Mouse (Mus musculus) bone marrow, adult 2 months (tissue): Measurements from ENCODE around the gene Magoh. TPM values are rescaled to one million over a fixed set of nuclear protein-coding genes. Genes with fewer than 3 reads are reported as not detected.

Source experiments
- H3K27ac ChIP-seq: fragments of 200-500 bp; 2 replicates; pipeline ENCODE4 v1.5.1; 2012; ENCODE audit warnings: low read depth, mild to moderate bottlenecking, control low read depth, inconsistent platforms, low read length; ENCODE audit not compliant: control insufficient read depth, poor library complexity, insufficient read depth
- H3K4me1 ChIP-seq: fragments of 200-500 bp; 2 replicates; pipeline ENCODE4 v1.6.1; 2011; ENCODE audit warnings: low read length; ENCODE audit not compliant: control insufficient read depth, insufficient read depth
- H3K4me3 ChIP-seq: fragments of 200-500 bp; replicated peaks from 2 replicates; pipeline ENCODE3; 2011; ENCODE audit warnings: mild to moderate bottlenecking, low read depth, low read length, control low read depth; ENCODE audit not compliant: control insufficient read depth
- CTCF ChIP-seq: fragments of 200-500 bp; IDR thresholded peaks from 2 replicates; pipeline ENCODE4 v1.5.1; 2011; ENCODE audit warnings: low read length, control low read depth; ENCODE audit not compliant: control insufficient read depth, insufficient read depth
- POLR2A ChIP-seq: fragments of 200-500 bp; IDR thresholded peaks from 2 replicates; pipeline ENCODE4 v1.6.1; 2011; ENCODE audit warnings: low read depth, mild to moderate bottlenecking, control low read depth, low read length, borderline replicate concordance; ENCODE audit not compliant: control insufficient read depth
- WGBS: fragments of 180-500 bp; shearing (Covaris S2); methylation state at CpG from one replicate; pipeline ENCODE4 v1.1.7; 2018; 5-methylcytosine and 5-hydroxymethylcytosine counted together
- polyA plus RNA-seq: library from polyadenylated mRNA; stranded (reverse); fragments of >200 nt; gene quantifications from 2 replicates; pipeline ENCODE4 v1.2.4, GENCODE M21; 2011; ENCODE audit warnings: low replicate concordance; ENCODE audit not compliant: missing spikeins, insufficient read depth, insufficient read length

Gene Magoh
- polyA plus RNA-seq, 1 experiment, result 105 TPM

DNA sequence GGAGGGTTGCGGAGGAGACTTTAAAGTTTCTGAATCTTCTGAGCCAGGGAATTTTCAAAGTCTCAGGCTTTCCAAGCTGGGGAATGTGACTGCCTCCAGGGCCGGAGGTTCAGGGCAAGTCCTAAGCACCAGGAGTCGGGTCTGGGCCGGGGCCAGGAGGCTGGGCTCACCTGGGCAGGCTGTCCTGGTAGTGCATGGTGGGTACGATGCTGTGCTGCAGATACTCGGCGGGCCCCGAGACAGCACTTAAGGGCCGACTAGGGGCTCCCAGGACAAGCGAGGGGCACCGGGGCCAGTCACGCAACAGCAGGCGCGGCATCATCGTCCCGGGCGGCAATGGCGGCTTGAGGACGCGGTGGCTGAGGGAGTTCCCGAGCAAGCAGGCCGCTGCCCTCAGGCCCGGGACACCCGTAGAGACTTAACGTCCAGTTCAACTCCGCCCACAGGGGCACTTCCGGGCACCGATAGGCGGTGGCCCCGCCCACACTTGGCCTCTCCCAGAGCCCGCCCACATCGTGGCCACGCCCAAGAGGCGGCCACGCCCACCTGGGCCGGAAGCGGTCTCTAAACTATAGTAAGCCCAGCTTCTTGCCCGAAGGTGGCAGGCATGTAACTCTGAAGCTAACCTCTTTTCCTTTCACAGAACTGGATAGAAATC lies 43.7 kb downstream of the Magoh start, which contains the start of gene Cpt2:
Cpt2 (minus strand) TSS at position 466 of the 658 bp plus-strand sequence.
- Histone ChIP-seq H3K4me3 (peak within 1 kb of the TSS; percentile 80), H3K4me1 (peaks cover 1% of the 10 kb centered on the region), H3K27ac (peak within 1 kb of the TSS; percentile 91)
- WGBS, result under 1% methylated on average over 38 of the region's 38 CpGs
- TF ChIP-seq POLR2A (peak; percentile 96), CTCF (no peak)

GRCm38 (mm10) chr4:107923803-107924194 lies 44.2 kb downstream of the Magoh start:
- Histone ChIP-seq H3K4me3 (no peak overlapping the region), H3K4me1 (peaks cover 1% of the 10 kb centered on the region), H3K27ac (no peak overlapping the region)
- TF ChIP-seq CTCF (no peak), POLR2A (no peak)
- WGBS, result 24% methylated on average over 7 of the region's 7 CpGs

DNA sequence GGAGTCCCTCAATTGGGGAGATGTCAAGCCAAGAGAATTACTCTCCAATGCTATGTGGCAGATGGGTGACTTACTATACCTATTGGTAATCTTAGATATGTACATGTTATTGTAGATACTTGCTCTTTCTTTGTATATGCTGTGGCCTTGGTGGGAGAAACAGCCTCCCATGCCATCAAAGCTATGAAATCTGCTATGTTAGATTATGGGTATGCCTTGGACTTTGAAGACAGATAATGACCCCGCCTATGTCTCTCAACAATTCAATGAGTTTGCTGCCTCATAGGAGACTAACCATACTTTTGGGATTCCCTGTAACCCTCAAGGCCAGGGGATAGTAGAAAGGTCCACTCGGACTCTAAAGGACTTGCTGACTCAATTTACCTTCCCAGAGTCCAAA lies 48.7 kb downstream of the Magoh start:
- TF ChIP-seq CTCF, result no peak
- TF ChIP-seq POLR2A, result no peak
- Histone ChIP-seq H3K4me1 (no peaks in the 10 kb centered on the region), H3K27ac (no peak overlapping the region), H3K4me3 (no peak overlapping the region)
- WGBS, result 60% methylated on average over 2 of the region's 2 CpGs

- H3K4me1 ChIP-seq, result no peaks in the 10 kb centered on the region
- TF ChIP-seq CTCF (no peak), POLR2A (no peak)
- no peak overlapping the region for H3K4me3 ChIP-seq
- WGBS, result 65% methylated on average over 2 of the region's 2 CpGs
- H3K27ac ChIP-seq, result no peak overlapping the region
Measured at GRCm38 (mm10) chr4:107928726-107929125, 49.2 kb downstream of the Magoh start.

- TF ChIP-seq POLR2A, result no peak
- no peak for TF ChIP-seq CTCF
- Histone ChIP-seq H3K4me1 (no peaks in the 10 kb centered on the region; the same call in 1 of the 2 replicates), H3K4me3 (no peak overlapping the region), H3K27ac (no peak overlapping the region)
- WGBS, result 73% methylated on average over 3 of the region's 3 CpGs
Measured at GRCm38 (mm10) chr4:107931453-107931852, 51.9 kb downstream of the Magoh start.

DNA sequence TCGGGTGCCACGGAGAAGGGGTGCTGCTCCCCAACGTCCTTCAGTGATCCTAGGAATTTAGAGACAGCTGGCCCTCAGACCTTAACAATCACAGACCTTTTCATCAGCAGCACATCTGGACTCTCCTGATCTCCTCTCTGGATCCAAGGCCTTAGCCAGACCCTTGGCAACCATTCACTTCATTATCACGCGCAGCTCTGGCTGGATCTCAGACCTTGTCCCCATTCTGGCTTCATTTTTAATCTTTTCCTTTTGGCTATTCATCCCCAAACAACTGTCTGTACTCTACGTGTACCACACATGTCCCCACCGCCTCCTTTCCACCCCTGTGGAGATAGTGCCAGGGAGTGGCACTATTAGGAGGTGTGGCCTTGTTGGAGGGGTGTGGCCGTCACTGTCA lies 53.7 kb downstream of the Magoh start:
- TF ChIP-seq CTCF (no peak), POLR2A (no peak)
- 77% methylated on average over 8 of the region's 8 CpGs for WGBS
- Histone ChIP-seq H3K27ac (no peak overlapping the region), H3K4me1 (no peaks in the 10 kb centered on the region; the same call in 1 of the 2 replicates), H3K4me3 (no peak overlapping the region)

DNA sequence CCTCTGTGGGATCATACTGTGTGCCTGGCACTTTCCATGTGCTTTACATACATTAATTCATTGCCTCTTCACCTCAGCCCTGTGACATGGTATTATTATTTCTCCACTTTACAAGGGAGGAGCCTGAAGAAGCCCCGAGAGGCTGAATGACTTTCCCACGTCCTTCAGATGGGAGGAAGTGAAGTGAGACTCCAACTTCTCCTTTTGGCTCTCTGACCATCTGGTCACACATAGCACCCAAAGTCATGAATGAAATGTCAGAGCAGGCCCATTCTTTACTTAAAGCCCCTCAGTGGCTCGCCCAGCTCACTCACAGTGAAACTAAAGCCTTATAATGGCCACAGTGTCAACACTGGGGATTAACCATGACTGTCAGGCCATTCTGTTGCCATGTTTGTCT lies 55.7 kb downstream of the Magoh start:
- WGBS, result 9% methylated on average over 3 of the region's 3 CpGs
- Histone ChIP-seq H3K27ac (no peak overlapping the region), H3K4me3 (no peak overlapping the region), H3K4me1 (no peaks in the 10 kb centered on the region; the same call in none of the 2 replicates)
- TF ChIP-seq POLR2A (no peak), CTCF (no peak)

Other genes starting within 250 kb of the Magoh start
- gene Dmrtb1, start 195.5 kb upstream of the Magoh start, polyA plus RNA-seq, result 1.1 TPM in 1 of 2 replicates, not detected in the other
- 7.6 and 10.2 TPM in 2 replicates for gene Lrp8, start 77.5 kb upstream of the Magoh start, polyA plus RNA-seq
- 28.6 and 77.3 TPM in 2 replicates for gene 0610037L13Rik, start 10.1 kb downstream of the Magoh start, polyA plus RNA-seq
- 23.3 and 24.6 TPM in 2 replicates for gene Cpt2, start 43.9 kb downstream of the Magoh start, polyA plus RNA-seq
- not detected in 2 replicates for gene Slc1a7, start 88.6 kb downstream of the Magoh start, polyA plus RNA-seq
- 5.1 and 5.2 TPM in 2 replicates for gene Podn, start 216.7 kb downstream of the Magoh start, polyA plus RNA-seq